ENCODE assay signal across 24 mouse cellular contexts in genomic region chr5:101879914-101880313, GRCm38 (mm10).
DNase-seq lines count a peak whose midpoint lies in the region; ATAC-seq and TF ChIP-seq lines count a peak whose summit lies in the region.
"Had no signal": no experiment of that assay in that cellular context is flagged by ENCODE, and none has a peak within 500 bp of the region (broad histone marks: within the 10 kb centered on the region; RNA-seq: fewer than 3 reads in every experiment).

No protein-coding gene starts in this region.

- POLR2A ChIA-PET in Patski (lab: Charles Lee): interaction anchor here (0.6 kb wide), 1 partner anchor 154 kb away, joined by 4 read pairs; no protein-coding TSS in a partner anchor

- no peak overlapping the region for H3K9ac ChIP-seq in kidney, embryonic 15.5 days
- no peak overlapping the region for H3K9ac ChIP-seq in kidney, postnatal 0 days (ENCODE audit: low read depth, low read length)
- H3K9ac ChIP-seq: embryonic facial prominence, embryonic 13.5 days; embryonic facial prominence, embryonic 15.5 days; forebrain, embryonic 12.5 days had no signal

- CTCF ChIA-PET in Patski (lab: Charles Lee): interaction anchor here (1.1 to 3.3 kb wide), 6 partner anchors 9 to 78 kb away, joined by 3 to 14 read pairs (median 6); no protein-coding TSS in a partner anchor

- in situ Hi-C loops in Patski (cut with MboI; ENCODE audit: low pct_unique_long_range_greater_than_20kb): loop anchor here (10.0 kb wide), 1 partner anchor 195 kb away; no protein-coding TSS in a partner anchor

- ATAC-seq in kidney, embryonic 15.5 days (replicated peaks; ENCODE audit: low FRiP score): peak; percentile 71
- ATAC-seq in kidney, postnatal 0 days (replicated peaks; ENCODE audit: low FRiP score, low read depth): peak; percentile 29; the same call in 1 of the 2 replicates
- ATAC-seq in Patski: peak; percentile 60
- ATAC-seq: activated CD4-positive, CD25-positive, alpha-beta regulatory T cell, adult 4 months; forebrain, embryonic 14.5 days; forebrain, embryonic 16.5 days had no signal

- DNase-seq in kidney, postnatal 4 days: no peak
- no peak for DNase-seq in kidney, postnatal 0 days (ENCODE audit: low spot score)
- DNase-seq in kidney, adult 9 months: no peak
- no peak for DNase-seq in Patski (ENCODE audit: low read depth, low spot score)
- DNase-seq in c-Kit-positive CD71-positive TER-119-positive erythroid progenitor cells, embryonic 14.5 days (ENCODE audit: low spot score): no peak
- DNase-seq: adrenal gland, adult 8-10 months; adrenal gland, postnatal 14 days; adrenal gland, postnatal 36 days; cerebellum, adult 11 months; cerebellum, adult 18-20 months; cerebellum, adult 8-10 months; cerebellum, adult 9-11 months; cerebellum, postnatal 14 days; cerebellum, postnatal 36 days; embryo, embryonic 11 days had no signal

- no peak overlapping the region for H3K4me2 ChIP-seq in kidney, embryonic 15.5 days
- no peak overlapping the region for H3K4me2 ChIP-seq in kidney, postnatal 0 days (ENCODE audit: low read length)
- H3K4me2 ChIP-seq: embryonic facial prominence, embryonic 13.5 days; embryonic facial prominence, embryonic 15.5 days; forebrain, embryonic 12.5 days had no signal

- no peak overlapping the region for H3K4me3 ChIP-seq in kidney, embryonic 15.5 days (replicated peaks)
- no peak overlapping the region for H3K4me3 ChIP-seq in kidney, postnatal 0 days (replicated peaks; ENCODE audit: low read depth, low read length)
- H3K4me3 ChIP-seq: embryonic facial prominence, embryonic 13.5 days; embryonic facial prominence, embryonic 15.5 days; erythroblast, embryonic 14.5 days; forebrain, embryonic 10.5 days; forebrain, embryonic 12.5 days had no signal

- H3K36me3 ChIP-seq in kidney, embryonic 15.5 days: peaks cover 93% of the 10 kb centered on the region
- H3K36me3 ChIP-seq in kidney, postnatal 0 days (ENCODE audit: insufficient read depth, low read length): peaks cover 76% of the 10 kb centered on the region

- H3K27ac ChIP-seq in kidney, embryonic 15.5 days: peak overlapping the region; percentile 43; the same call in 1 of the 2 replicates
- H3K27ac ChIP-seq in kidney, postnatal 0 days: peak overlapping the region; percentile 54; the same call in 1 of the 2 replicates
- H3K27ac ChIP-seq: embryonic facial prominence, embryonic 13.5 days; embryonic facial prominence, embryonic 15.5 days; forebrain, embryonic 10.5 days; forebrain, embryonic 12.5 days had no signal

- H3K9me3 ChIP-seq in kidney, embryonic 15.5 days (replicated peaks): no peaks in the 10 kb centered on the region
- no peaks in the 10 kb centered on the region for H3K9me3 ChIP-seq in kidney, postnatal 0 days (replicated peaks; ENCODE audit: low read length)
- H3K9me3 ChIP-seq: embryonic facial prominence, embryonic 13.5 days; embryonic facial prominence, embryonic 15.5 days; forebrain, embryonic 10.5 days; forebrain, embryonic 12.5 days had no signal

- TF ChIP-seq CTCF in kidney, postnatal 0 days (IDR thresholded peaks at IDR 0.05; ENCODE audit: low read depth): no peak
- no peak for TF ChIP-seq CTCF in Patski (IDR thresholded peaks at IDR 0.05)

- H3K4me1 ChIP-seq in kidney, embryonic 15.5 days: peaks cover 45% of the 10 kb centered on the region
- H3K4me1 ChIP-seq in kidney, postnatal 0 days (replicated peaks; ENCODE audit: insufficient read depth, low read length): no peaks in the 10 kb centered on the region
- H3K4me1 ChIP-seq: embryonic facial prominence, embryonic 13.5 days; embryonic facial prominence, embryonic 15.5 days; forebrain, embryonic 10.5 days; forebrain, embryonic 12.5 days had no signal

- 73% methylated on average over 4 of the region's 4 CpGs for WGBS in kidney, embryonic 15.5 days
- WGBS in kidney, postnatal 0 days: 65% methylated on average over 4 of the region's 4 CpGs

- no peaks in the 10 kb centered on the region for H3K27me3 ChIP-seq in kidney, embryonic 15.5 days
- no peaks in the 10 kb centered on the region for H3K27me3 ChIP-seq in kidney, postnatal 0 days (ENCODE audit: insufficient read depth, low read length)
- no peaks in the 10 kb centered on the region for H3K27me3 ChIP-seq in Patski
- H3K27me3 ChIP-seq: embryonic facial prominence, embryonic 13.5 days; embryonic facial prominence, embryonic 15.5 days; forebrain, embryonic 12.5 days had no signal
